Mouse (Mus musculus) heart, postnatal 0 days (tissue): ENCODE measurements around the gene Tmem132c.

Experiments
- CTCF ChIP-seq: IDR thresholded peaks from 2 replicates; pipeline ENCODE4 v1.5.1; 2016; ENCODE audit warnings: antibody characterized with exemption, control low read depth, low read depth
- EP300 ChIP-seq: IDR thresholded peaks from 2 replicates; pipeline ENCODE4 v1.6.1; 2016; ENCODE audit warnings: antibody characterized with exemption, low read depth

GRCm38 (mm10) chr5:127484813-127485486 lies 243.3 kb downstream of the Tmem132c start:
- TF ChIP-seq CTCF (no peak), EP300 (no peak)
